Mouse (Mus musculus): ENCODE measurements around the gene Lrrtm4.

Gene Lrrtm4

GRCm38 (mm10) chr6:80664039-80664438 lies 645.4 kb downstream of the Lrrtm4 start:
- no peak for DNase-seq (ENCODE audit: inconsistent age in 2 of 2, low spot score in 1 of 2)

DNA sequence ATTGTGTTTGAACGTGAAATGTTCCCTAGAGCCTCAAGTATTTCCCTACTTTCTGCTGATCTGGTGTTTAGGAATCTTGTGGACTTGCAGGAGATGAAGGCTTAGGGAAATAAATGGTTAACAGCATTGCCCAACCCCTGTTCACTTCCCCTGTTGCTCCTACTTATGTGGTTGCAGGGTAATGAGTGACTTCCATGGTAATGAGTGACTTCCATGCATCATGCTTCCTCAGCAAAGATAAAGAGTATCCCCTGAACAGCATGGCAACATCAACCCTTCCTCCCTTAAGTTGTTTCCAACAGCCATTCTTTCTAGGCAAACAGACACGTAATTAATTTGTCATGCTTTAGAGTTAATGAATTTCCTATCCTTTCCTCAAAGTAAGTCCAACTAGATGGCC lies 685.5 kb downstream of the Lrrtm4 start:
- no peak for DNase-seq (ENCODE audit: inconsistent age in 2 of 2, low spot score in 1 of 2)

GRCm38 (mm10) chr6:80720468-80720867 lies 701.8 kb downstream of the Lrrtm4 start:
- no peak for DNase-seq (ENCODE audit: inconsistent age in 2 of 2, low spot score in 1 of 2)

DNA sequence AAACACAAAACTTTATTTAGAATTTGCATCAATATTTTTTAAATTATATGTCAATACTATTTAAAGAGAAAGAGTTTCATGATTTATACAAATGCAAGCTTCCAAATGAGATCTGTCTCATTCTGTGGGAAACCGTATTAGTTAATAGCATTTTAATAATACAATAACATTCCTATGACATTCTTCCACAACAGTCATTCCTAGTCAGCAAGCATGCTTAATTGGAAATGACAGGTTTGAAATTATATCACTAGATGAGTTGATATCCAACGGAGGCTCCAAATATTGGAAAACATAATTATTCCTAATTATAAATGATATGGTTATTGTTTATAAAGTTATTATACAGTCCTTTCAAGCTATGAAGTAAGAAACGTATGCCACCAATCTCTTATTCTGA lies 714.7 kb downstream of the Lrrtm4 start:
- DNase-seq (ENCODE audit: inconsistent age in 2 of 2, low spot score in 1 of 2): no peak

GRCm38 (mm10) chr6:80750769-80751168 lies 732.1 kb downstream of the Lrrtm4 start:
- no peak for DNase-seq (ENCODE audit: inconsistent age in 2 of 2, low spot score in 1 of 2)

GRCm38 (mm10) chr6:80760641-80761204 lies 742.0 kb downstream of the Lrrtm4 start:
- DNase-seq (ENCODE audit: inconsistent age in 2 of 2, low spot score in 1 of 2): no peak

DNA sequence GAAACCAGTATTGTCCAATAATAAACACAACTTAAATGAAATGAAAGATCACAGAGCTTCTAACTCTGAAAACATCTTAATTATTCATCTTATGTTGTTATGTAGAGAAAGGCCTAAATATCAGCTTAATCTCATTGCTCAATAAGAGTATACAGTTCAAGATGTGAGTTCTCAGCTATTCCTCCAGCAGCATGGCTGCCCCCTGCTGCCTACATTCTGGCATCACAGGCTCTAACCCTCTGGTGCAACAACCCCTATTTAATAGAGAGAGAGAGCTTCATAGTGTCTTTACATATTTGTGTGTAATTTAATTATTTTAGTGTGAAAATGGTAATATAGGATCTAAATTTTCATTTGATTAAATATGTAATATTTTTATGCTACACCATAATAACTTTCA lies 767.6 kb downstream of the Lrrtm4 start:
- peak; percentile 6 to 73 for DNase-seq (ENCODE audit: inconsistent age in 2 of 2, low spot score in 1 of 2)

DNA sequence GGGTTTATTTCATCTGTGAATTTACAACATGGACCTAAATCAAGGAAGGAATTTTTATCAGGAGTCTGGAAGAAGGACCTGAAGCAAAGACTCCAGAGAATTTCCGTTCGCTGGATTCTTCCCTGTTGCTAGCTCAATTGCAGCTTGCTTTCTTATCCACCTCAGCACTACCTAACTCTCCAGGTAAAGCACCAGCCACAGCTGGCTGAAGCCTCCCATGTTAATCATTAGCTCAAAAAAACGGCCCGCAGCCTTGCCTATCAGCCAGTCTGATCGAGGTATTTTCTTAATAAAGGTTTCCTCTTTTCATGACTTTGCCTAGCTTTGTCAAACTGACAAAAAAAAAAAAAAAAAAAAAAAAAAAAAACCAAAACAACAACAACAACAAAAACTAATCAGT lies 805.1 kb downstream of the Lrrtm4 start:
- no peak for DNase-seq (ENCODE audit: inconsistent age in 2 of 2, low spot score in 1 of 2)

DNA sequence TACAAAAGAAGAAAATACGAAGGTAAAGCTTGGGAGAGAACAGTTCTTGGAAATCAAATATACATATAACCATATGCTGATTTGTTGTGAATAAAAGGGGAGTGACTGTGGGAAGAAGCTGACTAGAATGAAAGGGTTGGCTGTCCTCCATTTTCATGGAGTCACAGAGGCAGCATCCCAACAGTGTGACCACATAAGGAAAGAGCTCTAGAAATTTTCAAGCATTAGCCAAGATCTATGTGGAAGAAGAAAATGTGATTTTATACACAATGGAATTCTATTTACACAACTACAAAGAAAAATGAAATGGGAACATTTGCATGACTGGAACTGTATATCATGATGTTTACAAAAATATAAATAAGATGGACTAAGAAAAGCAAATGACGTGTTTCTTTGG lies 821.1 kb downstream of the Lrrtm4 start:
- no peak for DNase-seq (ENCODE audit: inconsistent age in 2 of 2, low spot score in 1 of 2)

GRCm38 (mm10) chr6:80845294-80845693 lies 826.6 kb downstream of the Lrrtm4 start:
- no peak for DNase-seq (ENCODE audit: inconsistent age in 2 of 2, low spot score in 1 of 2)

GRCm38 (mm10) chr6:80856910-80857543 lies 838.4 kb downstream of the Lrrtm4 start:
- DNase-seq (ENCODE audit: inconsistent age in 2 of 2, low spot score in 1 of 2): no peak

Measured in adrenal gland, adult (tissue).